Mouse (Mus musculus): ENCODE measurements around the gene Trp53bp2. TPM values are rescaled to one million over a fixed set of nuclear protein-coding genes. Genes with fewer than 3 reads are reported as not detected.

The Trp53bp2 gene
- polyA plus RNA-seq, 1 experiment from 2014 or later, result 24.2 TPM

- Histone ChIP-seq H3K4me1 (replicated peaks) (peaks cover 47% of the 10 kb centered on the region), H3K9me3 (no peaks in the 10 kb centered on the region), H3K27me3 (ENCODE audit: insufficient read depth, poor library complexity, severe bottlenecking) (no peaks in the 10 kb centered on the region), H3K4me3 (no peak overlapping the region), H3K36me3 (no peaks in the 10 kb centered on the region; the same call in 1 of the 2 replicates), H3K27ac (no peak overlapping the region)
- 87% methylated on average over 7 of the region's 7 CpGs for WGBS
- DNase-seq (ENCODE audit: low spot score), result no peak
These were observed 3.8 kb downstream of the Trp53bp2 start for GRCm38 (mm10) chr1:182412586-182413270.

DNA sequence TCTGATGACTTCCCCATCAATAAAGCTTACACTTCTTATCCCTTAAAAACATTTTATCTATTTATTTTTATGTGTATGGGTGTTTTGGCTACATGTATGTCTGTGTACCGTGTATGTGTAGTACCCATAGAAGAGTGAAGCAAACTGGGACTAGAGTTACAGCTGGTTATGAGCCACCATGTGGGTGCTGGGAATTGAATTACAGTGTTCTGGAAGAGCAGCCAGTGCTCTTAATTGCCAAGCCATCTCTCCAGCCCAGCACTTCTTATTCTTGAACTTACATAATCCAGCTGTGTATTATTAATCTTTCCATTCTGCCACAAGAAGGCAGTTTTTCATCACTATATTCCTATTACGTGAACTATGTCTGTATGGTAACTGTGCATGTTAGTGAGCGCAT, 10.5 kb downstream of the Trp53bp2 start:
- no peak for DNase-seq (ENCODE audit: low spot score)
- no peaks in the 10 kb centered on the region for H3K27me3 ChIP-seq (ENCODE audit: insufficient read depth, poor library complexity, severe bottlenecking)
- H3K27ac ChIP-seq, result no peak overlapping the region
- peaks cover 18% of the 10 kb centered on the region for H3K4me1 ChIP-seq (replicated peaks)
- H3K36me3 ChIP-seq, result peaks cover 8% of the 10 kb centered on the region
- no peak overlapping the region for H3K4me3 ChIP-seq
- WGBS, result 69% methylated on average over 3 of the region's 3 CpGs
- no peaks in the 10 kb centered on the region for H3K9me3 ChIP-seq

- 91% methylated on average over 2 of the region's 2 CpGs for WGBS
- peaks cover 8% of the 10 kb centered on the region for H3K36me3 ChIP-seq
- peaks cover 28% of the 10 kb centered on the region for H3K4me1 ChIP-seq (replicated peaks)
- no peak overlapping the region for H3K4me3 ChIP-seq
- H3K27me3 ChIP-seq (ENCODE audit: insufficient read depth, poor library complexity, severe bottlenecking), result no peaks in the 10 kb centered on the region
- H3K9me3 ChIP-seq, result no peaks in the 10 kb centered on the region
- H3K27ac ChIP-seq, result no peak overlapping the region
- no peak for DNase-seq (ENCODE audit: low spot score)
These were observed 15.3 kb downstream of the Trp53bp2 start for GRCm38 (mm10) chr1:182424274-182424673.

DNA sequence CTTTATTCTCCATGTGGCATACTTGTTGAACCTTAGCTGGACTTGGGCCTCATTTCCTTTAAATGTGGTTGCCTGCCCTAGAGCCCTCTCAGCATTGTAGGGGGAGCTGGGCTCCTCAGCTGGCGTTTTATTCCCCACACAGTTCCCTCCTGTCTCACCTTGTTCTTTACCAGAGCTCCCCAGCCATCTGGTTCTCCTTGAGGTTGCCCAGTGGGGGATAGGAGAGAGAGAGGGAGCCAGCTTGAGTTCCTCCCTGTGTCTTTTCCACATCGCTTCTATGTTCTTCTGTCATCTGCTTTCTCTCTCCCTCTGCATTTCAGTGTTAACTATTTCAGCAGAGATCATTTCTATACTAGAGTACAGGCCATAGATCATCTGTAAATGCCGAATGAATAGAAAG, 16.2 kb downstream of the Trp53bp2 start:
- Histone ChIP-seq H3K4me3 (no peak overlapping the region), H3K36me3 (peaks cover 17% of the 10 kb centered on the region), H3K9me3 (no peaks in the 10 kb centered on the region), H3K4me1 (replicated peaks) (peaks cover 21% of the 10 kb centered on the region), H3K27ac (no peak overlapping the region), H3K27me3 (ENCODE audit: insufficient read depth, poor library complexity, severe bottlenecking) (no peaks in the 10 kb centered on the region)
- DNase-seq (ENCODE audit: low spot score), result no peak
- 72% methylated on average over 3 of the region's 3 CpGs for WGBS

- Histone ChIP-seq H3K27me3 (ENCODE audit: insufficient read depth, poor library complexity, severe bottlenecking) (no peaks in the 10 kb centered on the region), H3K4me3 (no peak overlapping the region), H3K27ac (no peak overlapping the region), H3K36me3 (peaks cover 30% of the 10 kb centered on the region), H3K9me3 (no peaks in the 10 kb centered on the region), H3K4me1 (replicated peaks) (peaks cover 11% of the 10 kb centered on the region)
- 66% methylated on average over 2 of the region's 2 CpGs for WGBS
- DNase-seq (ENCODE audit: low spot score), result no peak
These were observed 17.5 kb downstream of the Trp53bp2 start for GRCm38 (mm10) chr1:182426444-182426843.

DNA sequence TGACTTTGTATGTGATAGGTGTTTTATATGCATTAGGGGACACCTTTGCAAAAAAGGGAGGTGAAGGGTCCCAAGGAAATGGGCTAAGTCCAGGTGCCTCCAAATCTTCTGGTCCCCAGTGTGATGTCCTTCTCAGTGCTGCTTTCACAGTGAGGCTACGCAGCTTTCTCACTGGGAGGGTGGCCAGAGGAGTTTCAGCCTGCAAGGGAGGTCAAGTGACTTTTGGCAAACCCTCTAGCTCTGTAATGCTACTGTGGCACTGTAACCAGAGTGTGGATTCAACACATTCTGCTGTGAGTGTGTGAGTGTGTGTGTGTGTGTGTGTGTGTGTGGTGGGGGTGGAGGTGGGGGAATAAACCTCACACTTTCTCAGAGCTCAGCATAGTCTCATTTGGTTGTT, 18.5 kb downstream of the Trp53bp2 start:
- WGBS, result 78% methylated on average over 1 of the region's 1 CpGs
- DNase-seq (ENCODE audit: low spot score), result no peak
- no peaks in the 10 kb centered on the region for H3K9me3 ChIP-seq
- H3K27me3 ChIP-seq (ENCODE audit: insufficient read depth, poor library complexity, severe bottlenecking), result no peaks in the 10 kb centered on the region
- H3K4me1 ChIP-seq (replicated peaks), result peaks cover 11% of the 10 kb centered on the region
- H3K4me3 ChIP-seq, result no peak overlapping the region
- H3K27ac ChIP-seq, result no peak overlapping the region
- peaks cover 40% of the 10 kb centered on the region for H3K36me3 ChIP-seq

DNA sequence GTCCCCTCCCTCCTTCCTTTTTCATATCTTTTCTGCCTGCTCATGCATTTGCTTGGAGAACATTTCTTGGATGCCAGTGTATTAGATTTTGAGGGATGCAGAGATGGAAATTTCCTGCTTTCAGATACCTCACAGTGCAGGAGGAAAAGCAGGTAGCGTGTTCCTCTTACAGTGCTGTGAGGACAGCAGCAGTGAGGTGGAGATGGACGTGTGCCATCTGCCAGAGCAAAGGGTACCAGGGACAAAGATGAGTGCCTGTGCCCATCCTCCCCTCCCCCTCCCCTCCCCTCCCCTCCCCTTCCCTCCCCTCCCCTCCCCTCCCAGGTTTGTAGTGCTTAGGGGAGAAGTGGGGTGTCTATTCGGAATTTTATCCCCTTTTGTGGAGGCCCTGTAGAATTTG, 20.9 kb downstream of the Trp53bp2 start:
- Histone ChIP-seq H3K4me1 (replicated peaks) (peaks cover 11% of the 10 kb centered on the region), H3K27ac (no peak overlapping the region), H3K9me3 (no peaks in the 10 kb centered on the region), H3K27me3 (ENCODE audit: insufficient read depth, poor library complexity, severe bottlenecking) (no peaks in the 10 kb centered on the region), H3K36me3 (peaks cover 59% of the 10 kb centered on the region), H3K4me3 (no peak overlapping the region)
- DNase-seq (ENCODE audit: low spot score), result no peak
- 85% methylated on average over 3 of the region's 3 CpGs for WGBS

GRCm38 (mm10) chr1:182430676-182431075, 21.7 kb downstream of the Trp53bp2 start:
- Histone ChIP-seq H3K27me3 (ENCODE audit: insufficient read depth, poor library complexity, severe bottlenecking) (no peaks in the 10 kb centered on the region), H3K4me3 (no peak overlapping the region), H3K4me1 (replicated peaks) (peaks cover 7% of the 10 kb centered on the region; the same call in 1 of the 2 replicates), H3K9me3 (no peaks in the 10 kb centered on the region), H3K36me3 (peaks cover 67% of the 10 kb centered on the region), H3K27ac (no peak overlapping the region)
- WGBS, result 93% methylated on average over 2 of the region's 2 CpGs
- DNase-seq (ENCODE audit: low spot score), result no peak

DNA sequence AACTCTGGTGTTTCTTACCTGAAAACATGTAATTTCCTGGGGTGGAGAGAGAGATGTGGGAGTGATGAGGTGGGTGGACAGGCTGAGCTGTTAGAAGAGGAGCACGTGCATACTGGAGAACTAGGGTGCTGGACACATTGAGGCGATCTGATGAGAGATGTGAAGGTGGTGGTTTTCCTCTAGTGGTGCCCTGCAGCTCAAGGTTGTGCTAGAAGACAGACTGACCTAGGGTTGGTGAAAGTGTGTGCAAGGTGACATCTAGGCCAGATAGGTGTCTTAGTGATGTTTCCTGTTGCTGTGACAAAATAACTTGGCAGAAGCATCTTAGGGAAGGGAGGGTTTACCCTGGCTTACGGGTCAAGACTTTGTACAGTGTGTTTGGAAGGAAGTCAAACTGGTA, 23.1 kb downstream of the Trp53bp2 start:
- Histone ChIP-seq H3K27me3 (ENCODE audit: insufficient read depth, poor library complexity, severe bottlenecking) (no peaks in the 10 kb centered on the region), H3K9me3 (no peaks in the 10 kb centered on the region), H3K27ac (no peak overlapping the region), H3K36me3 (peaks cover 77% of the 10 kb centered on the region), H3K4me1 (replicated peaks) (no peaks in the 10 kb centered on the region), H3K4me3 (no peak overlapping the region)
- DNase-seq (ENCODE audit: low spot score), result no peak
- WGBS, result 90% methylated on average over 3 of the region's 3 CpGs

DNA sequence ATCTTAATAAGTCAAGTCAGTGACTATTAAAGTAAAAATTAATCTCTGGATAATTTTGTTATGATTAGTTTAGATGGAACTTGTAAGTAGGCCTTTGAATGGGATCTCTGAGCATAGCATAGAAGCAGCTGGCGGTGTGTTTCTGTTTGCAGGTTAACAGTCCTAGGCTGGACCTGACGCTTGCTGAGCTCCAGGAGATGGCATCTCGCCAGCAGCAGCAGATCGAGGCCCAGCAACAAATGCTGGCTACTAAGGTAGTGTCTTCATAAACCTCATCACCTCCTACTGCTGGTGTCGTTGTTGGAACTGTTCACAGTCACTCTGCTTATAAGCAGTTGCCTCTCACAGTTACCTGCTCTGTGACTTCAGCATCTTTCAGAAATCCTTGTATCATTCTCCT, 27.8 kb downstream of the Trp53bp2 start:
- Histone ChIP-seq H3K9me3 (no peaks in the 10 kb centered on the region), H3K27me3 (ENCODE audit: insufficient read depth, poor library complexity, severe bottlenecking) (no peaks in the 10 kb centered on the region), H3K36me3 (peaks cover 85% of the 10 kb centered on the region), H3K4me1 (replicated peaks) (no peaks in the 10 kb centered on the region), H3K27ac (no peak overlapping the region), H3K4me3 (no peak overlapping the region)
- 91% methylated on average over 5 of the region's 5 CpGs for WGBS
- no peak for DNase-seq (ENCODE audit: low spot score)

DNA sequence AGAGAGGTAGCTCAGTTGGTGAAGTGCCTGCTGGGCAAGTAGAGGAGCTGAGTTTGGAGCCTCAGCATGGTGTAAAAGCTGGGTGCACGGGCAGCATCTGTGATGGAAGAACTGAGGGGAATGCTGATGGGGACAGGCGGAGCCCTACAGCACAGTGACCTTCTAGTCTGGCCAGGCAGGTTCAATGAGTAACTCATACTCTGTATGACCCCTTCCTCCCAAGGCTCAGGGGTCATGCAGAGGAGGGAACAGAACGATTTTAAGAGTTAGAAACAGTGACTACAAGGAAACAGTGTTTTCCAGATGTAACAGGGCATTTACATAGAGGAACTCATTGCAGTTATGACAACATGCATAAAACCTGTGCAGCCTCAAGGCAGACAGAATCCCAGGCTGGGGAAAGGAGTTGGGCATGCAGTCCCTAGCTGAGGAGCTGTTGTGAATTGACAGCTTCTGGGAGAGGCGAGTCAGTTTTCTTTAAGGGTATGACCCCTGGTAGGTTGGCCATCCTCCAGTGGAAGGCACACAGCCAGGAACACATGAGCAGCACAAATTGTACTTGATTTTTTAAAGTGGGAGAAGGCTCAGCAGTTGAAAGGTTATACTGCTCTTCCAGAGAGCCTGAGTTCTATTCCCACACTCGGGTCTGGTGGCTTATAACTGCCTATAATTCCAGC, 30.7 kb downstream of the Trp53bp2 start:
- Histone ChIP-seq H3K9me3 (no peaks in the 10 kb centered on the region), H3K4me3 (no peak overlapping the region), H3K27ac (no peak overlapping the region), H3K27me3 (ENCODE audit: insufficient read depth, poor library complexity, severe bottlenecking) (no peaks in the 10 kb centered on the region), H3K36me3 (peaks cover 88% of the 10 kb centered on the region), H3K4me1 (replicated peaks) (no peaks in the 10 kb centered on the region)
- 85% methylated on average over 5 of the region's 5 CpGs for WGBS
- DNase-seq (ENCODE audit: low spot score), result no peak

- Histone ChIP-seq H3K36me3 (peaks cover 91% of the 10 kb centered on the region), H3K4me3 (no peak overlapping the region), H3K4me1 (replicated peaks) (no peaks in the 10 kb centered on the region), H3K27me3 (ENCODE audit: insufficient read depth, poor library complexity, severe bottlenecking) (no peaks in the 10 kb centered on the region), H3K9me3 (no peaks in the 10 kb centered on the region), H3K27ac (no peak overlapping the region)
- no peak for DNase-seq (ENCODE audit: low spot score)
- WGBS, result 86% methylated on average over 18 of the region's 18 CpGs
These were observed 33.0 kb downstream of the Trp53bp2 start for GRCm38 (mm10) chr1:182441791-182442473.

DNA sequence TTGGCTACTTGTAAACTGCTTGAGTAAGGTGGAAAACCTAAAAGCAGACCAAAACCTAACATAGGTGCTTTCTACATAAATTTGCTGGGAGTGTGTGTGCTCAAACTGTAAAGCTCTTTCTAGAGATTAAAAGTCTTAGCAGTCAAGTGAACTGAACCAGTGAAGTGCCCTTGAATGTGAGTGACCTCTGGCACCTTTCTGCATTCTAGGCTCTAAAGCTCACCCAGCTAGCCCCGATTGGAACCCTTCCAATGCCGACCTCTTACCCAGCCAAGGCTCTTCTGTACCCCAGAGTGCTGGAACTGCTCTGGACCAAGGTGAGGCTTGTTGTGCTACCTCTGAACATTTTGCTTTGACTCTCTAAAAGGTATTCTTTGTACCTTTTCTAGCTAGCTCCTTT, 35.1 kb downstream of the Trp53bp2 start:
- DNase-seq (ENCODE audit: low spot score), result no peak
- no peaks in the 10 kb centered on the region for H3K9me3 ChIP-seq
- H3K27ac ChIP-seq, result no peak overlapping the region
- peaks cover 93% of the 10 kb centered on the region for H3K36me3 ChIP-seq
- H3K4me3 ChIP-seq, result no peak overlapping the region
- 83% methylated on average over 2 of the region's 2 CpGs for WGBS
- H3K4me1 ChIP-seq (replicated peaks), result no peaks in the 10 kb centered on the region
- H3K27me3 ChIP-seq (ENCODE audit: insufficient read depth, poor library complexity, severe bottlenecking), result no peaks in the 10 kb centered on the region
